Mouse (Mus musculus) megakaryocyte, embryonic 14.5 days (primary cell): ENCODE measurements around the gene Atp5h.

Experiments
- FLI1 ChIP-seq: IDR thresholded peaks from 2 replicates; pipeline ENCODE4 v1.6.1; 2012; ENCODE audit warnings: low read length, inconsistent platforms, mixed read lengths
- GATA1 ChIP-seq: IDR thresholded peaks from 3 replicates; pipeline ENCODE4 v1.6.1; 2012; ENCODE audit warnings: mixed read lengths, low read length, inconsistent platforms, borderline replicate concordance

DNA sequence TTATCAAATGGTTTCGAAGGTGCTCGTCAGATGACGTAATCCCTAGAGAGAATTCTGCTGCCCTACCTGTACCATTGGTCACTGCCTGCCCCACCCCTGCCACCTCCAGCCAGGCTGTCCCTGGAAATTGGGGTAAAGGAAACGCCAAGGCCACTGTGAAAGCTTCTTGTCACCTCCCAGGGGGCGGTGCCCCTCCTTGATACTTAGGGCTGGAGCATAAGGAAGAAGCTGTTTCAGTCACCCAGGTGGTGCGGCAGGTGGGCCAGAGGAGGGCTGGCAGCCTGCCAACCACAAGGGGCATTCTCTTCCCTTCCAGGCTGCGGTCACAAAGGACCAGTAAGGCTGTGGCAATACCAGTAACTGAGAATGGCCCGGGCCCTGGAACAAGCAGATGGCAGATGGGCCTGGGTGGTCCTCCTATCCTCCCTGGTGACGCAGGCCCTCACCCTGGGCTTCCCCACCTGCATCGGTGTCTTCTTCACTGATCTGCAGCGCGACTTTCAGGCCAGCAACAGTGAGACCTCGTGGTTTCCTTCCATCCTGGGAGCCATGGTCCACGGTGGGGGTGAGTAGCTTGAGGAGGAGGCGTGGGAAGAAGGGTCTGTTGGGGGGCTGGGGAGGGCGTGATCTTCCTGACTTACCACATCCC, 42.6 kb upstream of the Atp5h start, which contains the start of gene Slc16a5:
- TF ChIP-seq GATA1 = no peak
- no peak for TF ChIP-seq FLI1
